Mouse (Mus musculus) liver, embryonic 14.5 days (tissue): ENCODE measurements around the gene Nptn. TPM values are rescaled to one million over a fixed set of nuclear protein-coding genes. Genes with fewer than 3 reads are reported as not detected.
"Not testable (repeated sequence)": the region's sequence is repeated elsewhere in the genome, so short reads cannot be mapped to it uniquely, and the experiment has no call there.

Source experiments
- ATAC-seq: fragments of 200-750 bp; cut with Nextera tagmentation; 2 replicates; pipeline ENCODE4 v1.8.0; 2017; ENCODE audit warnings: moderate number of reproducible peaks, mild to moderate bottlenecking, moderate library complexity; ENCODE audit not compliant: insufficient read depth
- DNase-seq, 3 experiments: peaks; one replicate each; pipeline ENCODE4 v3.0.0-alpha.2; 2012 to 2013; ENCODE audit warnings: low read depth in 3 of 3, low spot score in 3 of 3
- H3K27ac ChIP-seq: fragments of 300-500 bp; sonication (generic); 2 replicates; pipeline ENCODE4 v1.5.1; 2014; ENCODE audit warnings: moderate library complexity, mild to moderate bottlenecking, control low read depth, inconsistent platforms
- H3K27me3 ChIP-seq: fragments of 300-500 bp; sonication (generic); 2 replicates; pipeline ENCODE4 v1.6.1; 2014; ENCODE audit warnings: mild to moderate bottlenecking, low read length, moderate library complexity; ENCODE audit not compliant: control insufficient read depth, insufficient read depth
- H3K36me3 ChIP-seq: fragments of 300-500 bp; sonication (generic); replicated peaks from 2 replicates; pipeline ENCODE4 v1.6.1; 2014; ENCODE audit warnings: low read depth; ENCODE audit not compliant: control insufficient read depth, insufficient read depth
- H3K4me1 ChIP-seq, 2 experiments: fragments of 200-500 bp in 1 of 2; fragments of 300-500 bp in 1 of 2; sonication (generic) in 1 of 2; replicated peaks; 2 replicates each; pipeline ENCODE4 v1.6.1; 2012 to 2014; ENCODE audit warnings: antibody characterized with exemption in 1 of 2, inconsistent platforms in 1 of 2, low read length in 1 of 2; ENCODE audit not compliant: control insufficient read depth in 2 of 2, insufficient read depth in 2 of 2
- H3K4me2 ChIP-seq: fragments of 300-500 bp; sonication (generic); 2 replicates; pipeline ENCODE4 v1.6.1; 2014; ENCODE audit warnings: low read depth, mild to moderate bottlenecking, control low read depth, moderate library complexity
- H3K4me3 ChIP-seq, 2 experiments: fragments of 200-500 bp in 1 of 2; fragments of 300-500 bp in 1 of 2; sonication (generic) in 1 of 2; 2 replicates each; pipeline ENCODE4 v1.5.1; 2012 to 2014; ENCODE audit warnings: low read depth in 2 of 2, low read length in 2 of 2, mild to moderate bottlenecking in 2 of 2, control low read depth in 1 of 2, inconsistent platforms in 1 of 2, moderate library complexity in 1 of 2; ENCODE audit not compliant: insufficient read depth in 1 of 2
- H3K9ac ChIP-seq: fragments of 300-500 bp; sonication (generic); replicated peaks from 2 replicates; pipeline ENCODE4 v1.6.1; 2014; ENCODE audit warnings: mild to moderate bottlenecking, control low read depth, moderate library complexity
- H3K9me3 ChIP-seq: fragments of 300-500 bp; sonication (generic); 2 replicates; pipeline ENCODE4 v1.6.1; 2016; ENCODE audit warnings: low read length, mixed read lengths; ENCODE audit not compliant: control insufficient read depth
- CTCF ChIP-seq: IDR thresholded peaks from 2 replicates; pipeline ENCODE4 v1.5.1; 2016; ENCODE audit warnings: antibody characterized with exemption, low read depth, control low read depth
- EP300 ChIP-seq: IDR thresholded peaks from 2 replicates; pipeline ENCODE4 v1.6.1; 2016; ENCODE audit warnings: antibody characterized with exemption, low read depth
- WGBS: fragments of 180-500 bp; shearing (Covaris S2); extraction: QIAGEN DNeasy Blood & Tissue Kit; methylation state at CpG from one replicate; pipeline ENCODE4 v1.1.7; 2014; ENCODE audit not compliant: insufficient replicate concordance; 5-methylcytosine and 5-hydroxymethylcytosine counted together
- polyA plus RNA-seq, 2 experiments: library from polyadenylated mRNA; depleted of rRNA in 1 of 2; stranded (reverse) in 1 of 2; unstranded in 1 of 2; fragments of >200 nt; fragmentation: Nextera tagmentation in 1 of 2; extraction: Ambion mirVana in 1 of 2; gene quantifications; 2 replicates each; pipeline versions ENCODE4 v1.2.1 to v1.2.3; 2012 to 2014

The Nptn gene
- polyA plus RNA-seq, 2 experiments = 107 to 145 TPM

DNA sequence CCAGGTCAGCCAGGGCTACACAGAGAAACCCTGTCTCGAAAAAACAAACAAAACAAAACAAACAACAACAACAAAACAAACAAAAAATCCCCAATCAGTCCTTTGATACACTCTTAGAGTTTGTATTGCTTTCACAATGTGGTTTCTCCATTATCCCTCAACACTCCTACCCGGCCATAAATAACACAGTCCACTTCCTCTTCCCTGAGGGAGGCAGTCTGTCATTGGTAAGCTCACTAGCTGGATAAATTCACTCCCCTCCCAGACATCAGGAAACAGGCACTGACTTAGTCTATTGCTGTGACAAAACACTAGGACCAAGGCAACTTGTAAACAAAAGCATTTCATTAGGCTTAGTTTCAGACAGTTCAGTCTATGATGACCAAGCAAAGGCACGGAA, 21.8 kb upstream of the Nptn start:
- Histone ChIP-seq H3K4me1 (peaks cover 0 to 24% of the 10 kb centered on the region in 2 experiments; a peak in 2 of 4 replicates), H3K9ac (no peak overlapping the region), H3K4me2 (no peak overlapping the region), H3K36me3 (no peaks in the 10 kb centered on the region), H3K9me3 (no peaks in the 10 kb centered on the region), H3K27me3 (peaks cover 14% of the 10 kb centered on the region), H3K27ac (no peak overlapping the region), H3K4me3 (no peak overlapping the region)
- ATAC-seq = no peak
- whole genome bisulfite sequencing = 14% methylated on average over 3 of the region's 3 CpGs
- DNase-seq = no peak
- no peak for TF ChIP-seq CTCF
- TF ChIP-seq EP300 = no peak

DNA sequence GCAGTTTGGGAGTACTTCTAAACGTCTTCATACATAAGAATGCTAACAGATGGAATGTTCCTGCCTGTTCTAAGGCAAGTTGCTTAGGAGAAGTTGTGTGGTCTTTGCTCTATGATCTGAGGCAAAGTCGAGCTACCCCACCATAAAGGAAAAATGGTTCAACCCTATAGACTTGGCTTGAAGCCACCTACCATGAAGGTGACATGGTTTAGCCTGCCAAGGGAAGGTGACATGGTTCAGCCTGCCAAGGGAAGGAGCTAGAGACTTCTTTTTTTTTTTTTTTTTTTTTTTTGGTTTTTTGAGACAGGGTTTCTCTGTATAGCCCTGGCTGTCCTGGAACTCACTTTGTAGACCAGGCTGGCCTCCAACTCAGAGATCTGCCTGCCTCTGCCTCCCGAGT, 16.1 kb upstream of the Nptn start:
- H3K9me3 ChIP-seq, H3K4me2 ChIP-seq, H3K36me3 ChIP-seq, H3K9ac ChIP-seq, H3K27me3 ChIP-seq, H3K4me3 ChIP-seq, H3K4me1 ChIP-seq, H3K27ac ChIP-seq, ATAC-seq, DNase-seq: not testable (repeated sequence)
- 52% methylated on average over 3 of the region's 3 CpGs for WGBS

DNA sequence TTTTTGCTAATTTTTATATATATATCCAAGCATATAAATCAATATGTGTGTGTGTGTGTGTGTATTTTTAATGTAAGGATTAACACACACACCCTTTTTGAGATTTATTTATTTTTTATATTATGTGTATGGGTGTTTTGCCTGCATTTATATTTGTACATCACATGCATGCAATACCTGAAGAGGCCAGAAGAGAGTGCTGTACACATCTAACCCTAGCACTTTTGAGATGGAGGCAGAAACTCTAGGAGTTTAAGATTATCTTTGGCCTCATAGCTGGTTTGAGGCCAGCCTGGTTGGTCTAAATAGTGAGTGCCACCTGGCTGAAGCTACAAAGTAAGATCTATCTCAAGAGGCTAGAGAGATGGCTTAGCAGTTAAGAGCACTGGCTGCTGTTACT, 14.4 kb upstream of the Nptn start:
- Histone ChIP-seq H3K4me3 (no peak overlapping the region), H3K36me3 (no peaks in the 10 kb centered on the region), H3K27ac (no peak overlapping the region), H3K9ac (no peak overlapping the region), H3K27me3 (no peaks in the 10 kb centered on the region), H3K9me3 (no peaks in the 10 kb centered on the region), H3K4me2 (no peak overlapping the region), H3K4me1 (no peaks in the 10 kb centered on the region)
- TF ChIP-seq EP300 = no peak
- TF ChIP-seq CTCF = peak; percentile 62
- peak in 1 of 3 experiments; percentile 32 for DNase-seq
- no peak for ATAC-seq

DNA sequence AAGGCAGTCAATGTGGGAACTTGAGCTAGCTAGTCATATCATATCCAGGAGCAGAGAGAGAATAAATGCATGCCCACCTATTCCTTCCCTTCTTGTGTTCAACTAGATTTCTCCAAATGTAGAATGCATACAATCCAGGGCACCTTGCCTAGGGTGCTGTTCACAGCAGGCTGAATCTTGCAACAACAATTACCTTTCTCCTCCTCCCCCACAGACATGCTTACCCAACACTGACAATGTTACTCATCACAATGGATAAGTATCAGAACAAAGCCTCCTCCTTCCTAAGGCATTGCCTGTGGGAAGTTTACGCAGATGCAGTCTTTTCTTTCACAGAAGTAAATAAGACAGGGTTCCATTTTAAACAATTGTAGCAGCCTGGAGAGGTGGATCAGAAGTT, 11.0 kb upstream of the Nptn start:
- ATAC-seq = no peak
- H3K27ac ChIP-seq = no peak overlapping the region
- no peak overlapping the region for H3K4me2 ChIP-seq
- H3K9me3 ChIP-seq = no peaks in the 10 kb centered on the region
- 71% methylated on average over 1 of the region's 1 CpGs for WGBS
- H3K4me1 ChIP-seq = no peaks in the 10 kb centered on the region
- H3K9ac ChIP-seq = no peak overlapping the region
- no peak for DNase-seq
- H3K4me3 ChIP-seq = no peak overlapping the region
- TF ChIP-seq EP300 = no peak
- no peak for TF ChIP-seq CTCF
- H3K36me3 ChIP-seq = no peaks in the 10 kb centered on the region
- no peaks in the 10 kb centered on the region for H3K27me3 ChIP-seq

GRCm38 (mm10) chr9:58578669-58579068, 3.4 kb upstream of the Nptn start:
- no peaks in the 10 kb centered on the region for H3K9me3 ChIP-seq
- no peak overlapping the region for H3K4me3 ChIP-seq
- no peak overlapping the region for H3K4me2 ChIP-seq
- DNase-seq (peak; percentile 68 to 70 (median 68)), ATAC-seq (no peak)
- H3K27ac ChIP-seq = no peak overlapping the region
- H3K4me1 ChIP-seq = peaks cover 8 to 10% of the 10 kb centered on the region in 2 experiments
- H3K27me3 ChIP-seq = no peaks in the 10 kb centered on the region
- no peaks in the 10 kb centered on the region for H3K36me3 ChIP-seq
- WGBS = 22% methylated on average over 3 of the region's 3 CpGs
- TF ChIP-seq EP300 (no peak), CTCF (peak; percentile 94)
- no peak overlapping the region for H3K9ac ChIP-seq
